Mouse (Mus musculus) hindbrain, embryonic 15.5 days (tissue): Measurements from ENCODE around the gene Rnf123. TPM values are rescaled to one million over a fixed set of nuclear protein-coding genes. Genes with fewer than 3 reads are reported as not detected.

Source experiments
- ATAC-seq: fragments of 200-750 bp; cut with Nextera tagmentation; 2 replicates; pipeline ENCODE4 v1.8.0; 2017; ENCODE audit warnings: low read depth, moderate number of reproducible peaks, moderate TSS enrichment; ENCODE audit not compliant: low FRiP score
- H3K27ac ChIP-seq: fragments of 300-500 bp; sonication (generic); replicated peaks from 2 replicates; pipeline ENCODE4 v1.5.1; 2015; ENCODE audit warnings: mild to moderate bottlenecking, inconsistent platforms
- H3K27me3 ChIP-seq: fragments of 300-500 bp; sonication (generic); 2 replicates; pipeline ENCODE4 v1.6.1; 2015; ENCODE audit warnings: control low read depth, inconsistent platforms
- H3K36me3 ChIP-seq: fragments of 300-500 bp; sonication (generic); 2 replicates; pipeline ENCODE4 v1.6.1; 2015; ENCODE audit warnings: control low read depth, inconsistent platforms
- H3K4me1 ChIP-seq: fragments of 300-500 bp; sonication (generic); replicated peaks from 2 replicates; pipeline ENCODE4 v1.6.1; 2015; ENCODE audit warnings: control low read depth, inconsistent platforms
- H3K4me2 ChIP-seq: fragments of 300-500 bp; sonication (generic); 2 replicates; pipeline ENCODE4 v1.6.1; 2015; ENCODE audit warnings: moderate library complexity, mild to moderate bottlenecking, inconsistent platforms
- H3K4me3 ChIP-seq: fragments of 300-500 bp; sonication (generic); 2 replicates; pipeline ENCODE4 v1.5.1; 2015; ENCODE audit warnings: mild to moderate bottlenecking, inconsistent platforms
- H3K9ac ChIP-seq: fragments of 300-500 bp; sonication (generic); 2 replicates; pipeline ENCODE4 v1.6.1; 2015; ENCODE audit warnings: inconsistent platforms
- H3K9me3 ChIP-seq: fragments of 300-500 bp; sonication (generic); 2 replicates; pipeline ENCODE4 v1.6.1; 2016; ENCODE audit warnings: control low read depth, inconsistent platforms
- WGBS: fragments of 180-500 bp; shearing (Covaris S2); methylation state at CpG from one replicate; pipeline ENCODE4 v1.1.7; 2015; 5-methylcytosine and 5-hydroxymethylcytosine counted together
- microRNA-seq: library from miRNA; unstranded; fragments of <30 nt; microRNA quantifications from one replicate; pipeline ENCODE4, GENCODE M21; 2016
- polyA plus RNA-seq: library from polyadenylated mRNA; unstranded; fragments of >200 nt; fragmentation: Nextera tagmentation; extraction: Ambion mirVana; gene quantifications from 2 replicates; pipeline ENCODE4 v1.2.1, GENCODE M21; 2015

The Rnf123 gene
- polyA plus RNA-seq, 1 experiment from 2014 or later: 48.9 TPM

- Histone ChIP-seq H3K27me3 (no peaks in the 10 kb centered on the region), H3K9me3 (no peaks in the 10 kb centered on the region), H3K36me3 (peaks cover 4% of the 10 kb centered on the region; the same call in 1 of the 2 replicates), H3K9ac (no peak overlapping the region), H3K4me2 (no peak overlapping the region), H3K27ac (no peak overlapping the region), H3K4me3 (no peak overlapping the region), H3K4me1 (peaks cover 8% of the 10 kb centered on the region; the same call in 1 of the 2 replicates)
- ATAC-seq: no peak
These were observed 72.8 kb downstream of the Rnf123 start for GRCm38 (mm10) chr9:108010385-108010784.

GRCm38 (mm10) chr9:108008041-108008440 is 75.1 kb downstream of the Rnf123 start:
- H3K4me2 ChIP-seq: no peak overlapping the region
- no peak for ATAC-seq
- no peak overlapping the region for H3K27ac ChIP-seq
- H3K27me3 ChIP-seq: no peaks in the 10 kb centered on the region
- 0 out of 2 replicates have a peak, but pooled peaks cover 3% of the 10 kb centered on the region for H3K36me3 ChIP-seq
- H3K4me3 ChIP-seq: no peak overlapping the region
- no peak overlapping the region for H3K9ac ChIP-seq
- no peaks in the 10 kb centered on the region for H3K9me3 ChIP-seq
- WGBS: 94% methylated on average over 5 of the region's 5 CpGs
- H3K4me1 ChIP-seq: peaks cover 27% of the 10 kb centered on the region

- WGBS: 10% methylated on average over 8 of the region's 8 CpGs
- Histone ChIP-seq H3K9me3 (no peaks in the 10 kb centered on the region), H3K9ac (peak overlapping the region; percentile 95), H3K4me2 (peak overlapping the region; percentile 76), H3K27me3 (no peaks in the 10 kb centered on the region), H3K36me3 (no peaks in the 10 kb centered on the region), H3K27ac (peak overlapping the region; percentile 97), H3K4me1 (peaks cover 34% of the 10 kb centered on the region), H3K4me3 (peak overlapping the region; percentile 86)
- ATAC-seq: no peak
These were observed 79.6 kb downstream of the Rnf123 start for GRCm38 (mm10) chr9:108003531-108003890.

- ATAC-seq: peak; percentile 60; the same call in 1 of the 2 replicates
These were observed 80.2 kb downstream of the Rnf123 start for GRCm38 (mm10) chr9:108002778-108003530.

GRCm38 (mm10) chr9:108001922-108002770 is 81.0 kb downstream of the Rnf123 start, which contains the start of gene Ip6k1:
Gene Ip6k1, plus strand, starts transcription at chr9:108002501.
- under 1% methylated on average over 51 of the region's 51 CpGs for WGBS

More at GRCm38 (mm10) chr9:108002778-108003530, 80.2 kb downstream of the Rnf123 start:
- WGBS: under 1% methylated on average over 43 of the region's 50 CpGs
- H3K9me3 ChIP-seq: no peaks in the 10 kb centered on the region
- H3K27ac ChIP-seq: peak overlapping the region; percentile 97
- H3K27me3 ChIP-seq: no peaks in the 10 kb centered on the region
- H3K36me3 ChIP-seq: no peaks in the 10 kb centered on the region
- peaks cover 34% of the 10 kb centered on the region for H3K4me1 ChIP-seq
- H3K9ac ChIP-seq: peak overlapping the region; percentile 95
- peak overlapping the region; percentile 76 for H3K4me2 ChIP-seq
- H3K4me3 ChIP-seq: peak overlapping the region; percentile 86

More at GRCm38 (mm10) chr9:108001922-108002770, 81.0 kb downstream of the Rnf123 start, which contains the start of gene Ip6k1:
- no peaks in the 10 kb centered on the region for H3K27me3 ChIP-seq
- H3K27ac ChIP-seq: peak within 1 kb of the TSS; percentile 97
- H3K4me1 ChIP-seq: peaks cover 34% of the 10 kb centered on the region
- H3K4me2 ChIP-seq: peak within 1 kb of the TSS; percentile 76
- H3K4me3 ChIP-seq: peak within 1 kb of the TSS; percentile 86
- no peaks in the 10 kb centered on the region for H3K9me3 ChIP-seq
- peak within 1 kb of the TSS; percentile 95 for H3K9ac ChIP-seq
- peak; percentile 99 for ATAC-seq
- H3K36me3 ChIP-seq: no peaks in the 10 kb centered on the region

Small RNA genes lying within 50 kb of the gene (microRNA-seq; reads per million reads assigned to microRNA genes)
- gene Gm47303 (not detected), gene Mir7088 (not detected)

Other genes with a start within 250 kb of the Rnf123 start
- gene Rbm6, start 210.1 kb downstream of the Rnf123 start, polyA plus RNA-seq: 94.5 and 97.0 TPM in 2 replicates
- gene Mon1a, start 195.2 kb downstream of the Rnf123 start, polyA plus RNA-seq: 22.9 and 24.3 TPM in 2 replicates
- gene Mst1r, start 176.5 kb downstream of the Rnf123 start, polyA plus RNA-seq: 1.4 and 1.9 TPM in 2 replicates
- not detected in 2 replicates for gene Actl11, start 154.9 kb downstream of the Rnf123 start, polyA plus RNA-seq
- gene Camkv, start 147.7 kb downstream of the Rnf123 start, polyA plus RNA-seq: 38.9 and 47.2 TPM in 2 replicates
- 8.4 and 10.5 TPM in 2 replicates for gene Traip, start 133.2 kb downstream of the Rnf123 start, polyA plus RNA-seq
- gene Uba7, start 107.8 kb downstream of the Rnf123 start, polyA plus RNA-seq: 6.4 and 8.2 TPM in 2 replicates
- gene Gm20661, start 100.3 kb downstream of the Rnf123 start, polyA plus RNA-seq: 1.1 and 1.5 TPM in 2 replicates
- gene Inka1, start 97.5 kb downstream of the Rnf123 start, polyA plus RNA-seq: 17.9 and 20.2 TPM in 2 replicates
- gene Cdhr4, start 90.8 kb downstream of the Rnf123 start, polyA plus RNA-seq: 2.5 and 3.8 TPM in 2 replicates
- 0.80 TPM in 1 of 2 replicates, not detected in the other for gene Gm20662, start 87.0 kb downstream of the Rnf123 start, polyA plus RNA-seq
- 102 and 112 TPM in 2 replicates for gene Ip6k1, start 80.8 kb downstream of the Rnf123 start, polyA plus RNA-seq
- 21.2 and 23.9 TPM in 2 replicates for gene Gmppb, start 34.1 kb downstream of the Rnf123 start, polyA plus RNA-seq
- gene Amigo3, start 30.2 kb downstream of the Rnf123 start, polyA plus RNA-seq: 2.6 and 2.9 TPM in 2 replicates
- 0.18 TPM in 1 of 2 replicates, not detected in the other for gene Mst1, start 2.9 kb downstream of the Rnf123 start, polyA plus RNA-seq
- gene Apeh, start 11.3 kb upstream of the Rnf123 start, polyA plus RNA-seq: 52.2 and 62.2 TPM in 2 replicates
- 10.0 and 10.2 TPM in 2 replicates for gene Bsn, start 107.0 kb upstream of the Rnf123 start, polyA plus RNA-seq
- gene Dag1, start 180.6 kb upstream of the Rnf123 start, polyA plus RNA-seq: 73.8 and 86.0 TPM in 2 replicates
- 130 and 134 TPM in 2 replicates for gene Nicn1, start 207.1 kb upstream of the Rnf123 start, polyA plus RNA-seq
- gene Amt, start 213.5 kb upstream of the Rnf123 start, polyA plus RNA-seq: 27.0 and 28.3 TPM in 2 replicates
- 275 and 287 TPM in 2 replicates for gene Rhoa, start 222.8 kb upstream of the Rnf123 start, polyA plus RNA-seq
- gene Tcta, start 222.8 kb upstream of the Rnf123 start, polyA plus RNA-seq: 52.7 and 53.0 TPM in 2 replicates